Mouse (Mus musculus): ENCODE data around the gene Trip4.

DNA sequence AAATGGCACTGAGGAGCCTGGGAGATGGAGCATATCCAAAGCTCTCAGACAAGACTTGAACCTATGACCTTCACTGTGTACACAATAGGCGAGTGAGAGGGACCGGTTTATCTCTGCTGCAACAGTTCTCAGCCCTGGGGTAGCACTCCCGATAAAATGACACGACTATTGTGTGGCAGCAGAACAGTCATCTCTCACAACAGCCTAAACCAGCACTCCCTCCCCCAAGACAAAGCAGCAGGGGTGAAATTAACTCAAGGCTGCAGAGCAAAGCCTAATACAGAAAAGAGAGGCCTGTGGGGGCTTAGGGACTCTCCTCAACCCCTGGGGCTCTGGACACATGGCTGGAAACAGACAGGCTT is 82.4 kb downstream of the Trip4 start:
- TF ChIP-seq POLR2A (IDR thresholded peaks at IDR 0.05; ENCODE audit: insufficient read depth, low read length) (no peak), CTCF (IDR thresholded peaks at IDR 0.05; ENCODE audit: low read depth, low read length) (no peak)

All from ES-Bruce4 (cell line).